Mouse (Mus musculus) CH12.LX (cell line): ENCODE measurements at regions not wholly inside any gene's neighbourhood (a gene's known extent, or its start where the extent isn't known, plus 50 kb on each side); places are given as distances from the start of the nearest gene placed in this dataset.

Experiments used
- CTCF ChIP-seq, 2 experiments: IDR thresholded peaks in 1 of 2; conservative IDR thresholded peaks in 1 of 2; 2 replicates each; pipeline ENCODE4 v1.5.1; 2011 to 2012; ENCODE audit warnings: low read depth in 2 of 2, low read length in 2 of 2, improper control_type of control experiment in 1 of 2, inconsistent platforms in 1 of 2, mild to moderate bottlenecking in 1 of 2, moderate library complexity in 1 of 2
- ELF1 ChIP-seq: IDR thresholded peaks from 2 replicates; pipeline ENCODE4 v1.6.1; 2014; ENCODE audit warnings: low read depth, mild to moderate bottlenecking, inconsistent platforms, low read length, improper control_type of control experiment
- EP300 ChIP-seq: IDR thresholded peaks from 2 replicates; pipeline ENCODE4 v1.6.1; 2011; ENCODE audit warnings: low read length, improper control_type of control experiment
- GABPA ChIP-seq: IDR thresholded peaks from 2 replicates; pipeline ENCODE4 v1.6.1; 2012; ENCODE audit warnings: low read depth, low read length, improper control_type of control experiment, inconsistent platforms; ENCODE audit not compliant: insufficient replicate concordance
- MAZ ChIP-seq: IDR thresholded peaks from 2 replicates; pipeline ENCODE4 v1.6.1; 2012; ENCODE audit warnings: low read depth, mild to moderate bottlenecking, inconsistent platforms, low read length, improper control_type of control experiment, moderate library complexity
- MXI1 ChIP-seq: IDR thresholded peaks from 2 replicates; pipeline ENCODE4 v1.6.1; 2011; ENCODE audit warnings: mild to moderate bottlenecking, low read depth, low read length, improper control_type of control experiment
- NELFE ChIP-seq: IDR thresholded peaks from 2 replicates; pipeline ENCODE4 v1.6.1; 2011; ENCODE audit warnings: low read depth, low read length, improper control_type of control experiment
- POLR2A ChIP-seq: IDR thresholded peaks from 2 replicates; pipeline ENCODE4 v1.6.1; 2011; ENCODE audit warnings: low read depth, mild to moderate bottlenecking, improper control_type of control experiment, low read length
- TBP ChIP-seq: conservative IDR thresholded peaks from 2 replicates; pipeline ENCODE4 v1.6.1; 2011; ENCODE audit warnings: low read depth, low read length, improper control_type of control experiment
- ZC3H11A ChIP-seq: IDR thresholded peaks from 2 replicates; pipeline ENCODE4 v1.6.1; 2012; ENCODE audit warnings: low read depth, mild to moderate bottlenecking, inconsistent platforms, low read length, improper control_type of control experiment
- ZMIZ1 ChIP-seq: IDR thresholded peaks from 2 replicates; pipeline ENCODE4 v1.6.1; 2012; ENCODE audit warnings: low read depth, mild to moderate bottlenecking, inconsistent platforms, low read length, improper control_type of control experiment

DNA sequence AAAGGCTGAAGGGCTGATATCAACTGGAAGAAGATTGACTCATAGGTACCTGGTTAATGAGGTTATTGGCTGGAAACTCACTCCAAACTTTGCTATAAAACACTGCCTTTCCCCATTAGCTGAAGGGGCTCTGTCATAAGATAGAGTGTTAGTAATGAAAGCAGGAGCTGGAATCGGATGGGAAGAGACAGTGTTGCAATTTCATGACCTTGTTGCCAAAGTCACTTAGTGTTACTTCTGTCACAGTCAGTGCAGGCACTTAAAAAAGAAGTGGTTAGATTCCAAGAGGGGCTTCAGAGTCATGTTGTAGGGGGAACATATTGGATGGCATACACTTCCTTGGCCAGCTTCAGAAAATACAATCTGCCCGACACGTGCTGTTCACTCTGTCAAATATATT lies 2925.6 kb upstream of the Gm7489 start:
- no peak for TF ChIP-seq POLR2A
- TF ChIP-seq TBP = no peak
- no peak for TF ChIP-seq CTCF (conservative IDR thresholded peaks at IDR 0.05 in 1 of 2, IDR thresholded peaks at IDR 0.05 in 1 of 2; ENCODE audit: low read depth in 2 of 2, low read length in 2 of 2)
- no peak for TF ChIP-seq ZC3H11A
- no peak for TF ChIP-seq MAZ
- no peak for TF ChIP-seq NELFE
- TF ChIP-seq GABPA = no peak
- TF ChIP-seq ELF1 = no peak
- no peak for TF ChIP-seq ZMIZ1
- TF ChIP-seq EP300 = no peak
- TF ChIP-seq MXI1 = no peak
